Mouse (Mus musculus): ENCODE results near the gene Itgae.
A peak's percentile ranks its signal among the peaks of the same experiment; 100 is the strongest.
"Not testable (repeated sequence)": the region's sequence is repeated elsewhere in the genome, so short reads cannot be mapped to it uniquely, and the experiment has no call there.

Itgae gene

GRCm38 (mm10) chr11:73094231-73094995, 4.0 kb downstream of the Itgae start:
- DNase-seq, result no peak

GRCm38 (mm10) chr11:73098860-73099259, 8.5 kb downstream of the Itgae start:
- DNase-seq, result no peak

GRCm38 (mm10) chr11:73099976-73100750, 9.8 kb downstream of the Itgae start:
- no peak for DNase-seq

DNA sequence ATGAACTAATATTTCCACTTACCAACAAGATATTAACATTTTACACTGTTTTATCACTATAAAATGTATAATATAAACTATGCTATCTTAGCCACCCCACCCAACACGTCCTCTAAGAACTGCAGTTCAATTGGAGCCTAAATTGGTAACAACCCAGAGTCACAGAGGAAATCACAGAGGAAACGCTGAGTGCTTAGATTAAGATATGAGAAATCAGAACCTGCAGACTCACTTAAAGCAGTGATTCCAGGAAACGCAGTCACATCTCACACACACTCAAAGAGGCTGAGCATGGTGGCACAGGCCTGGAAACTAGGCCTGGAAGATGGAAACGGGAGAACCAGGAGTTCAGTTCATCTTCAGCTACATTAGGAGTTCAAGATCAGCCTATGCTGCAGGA, 10.9 kb downstream of the Itgae start:
- no peak for DNase-seq

DNA sequence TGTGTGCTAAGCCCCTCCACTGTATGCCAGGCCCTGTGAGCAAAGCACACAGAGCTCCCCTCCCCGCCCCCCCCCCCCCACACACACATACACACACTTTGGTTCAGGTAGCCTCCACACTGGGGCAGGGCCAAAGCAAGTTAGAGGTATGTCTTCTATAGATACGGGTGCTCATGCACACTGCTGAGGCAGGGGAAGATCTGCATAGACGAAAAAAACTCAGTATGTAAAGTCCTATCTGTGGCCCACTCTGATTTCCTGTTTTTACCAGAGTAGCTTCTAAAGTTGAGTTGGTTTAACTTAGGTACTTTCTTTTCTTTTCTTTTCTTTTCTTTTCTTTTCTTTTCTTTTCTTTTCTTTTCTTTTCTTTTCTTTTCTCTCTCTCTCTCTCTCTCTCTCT, 14.9 kb downstream of the Itgae start:
- DNase-seq, result no peak

DNA sequence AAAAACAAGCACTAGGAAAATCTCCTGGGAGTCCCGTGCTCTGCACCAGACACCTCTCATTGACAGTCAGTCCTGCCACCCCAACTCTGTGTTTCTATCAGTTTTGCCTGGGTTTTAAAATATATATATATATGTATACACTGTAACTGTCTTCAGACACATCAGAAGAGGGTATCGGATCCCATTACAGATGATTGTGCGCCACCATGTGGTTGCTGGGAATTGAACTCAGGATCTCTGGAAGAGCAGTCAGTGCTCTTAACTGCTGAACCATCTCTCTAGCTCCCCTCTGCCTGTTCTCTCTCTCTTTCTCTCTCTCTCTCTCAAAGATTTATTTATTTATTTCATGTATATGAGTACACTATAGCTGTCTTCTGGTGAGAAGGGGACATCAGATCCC, 17.0 kb downstream of the Itgae start:
- not testable (repeated sequence) for DNase-seq

DNA sequence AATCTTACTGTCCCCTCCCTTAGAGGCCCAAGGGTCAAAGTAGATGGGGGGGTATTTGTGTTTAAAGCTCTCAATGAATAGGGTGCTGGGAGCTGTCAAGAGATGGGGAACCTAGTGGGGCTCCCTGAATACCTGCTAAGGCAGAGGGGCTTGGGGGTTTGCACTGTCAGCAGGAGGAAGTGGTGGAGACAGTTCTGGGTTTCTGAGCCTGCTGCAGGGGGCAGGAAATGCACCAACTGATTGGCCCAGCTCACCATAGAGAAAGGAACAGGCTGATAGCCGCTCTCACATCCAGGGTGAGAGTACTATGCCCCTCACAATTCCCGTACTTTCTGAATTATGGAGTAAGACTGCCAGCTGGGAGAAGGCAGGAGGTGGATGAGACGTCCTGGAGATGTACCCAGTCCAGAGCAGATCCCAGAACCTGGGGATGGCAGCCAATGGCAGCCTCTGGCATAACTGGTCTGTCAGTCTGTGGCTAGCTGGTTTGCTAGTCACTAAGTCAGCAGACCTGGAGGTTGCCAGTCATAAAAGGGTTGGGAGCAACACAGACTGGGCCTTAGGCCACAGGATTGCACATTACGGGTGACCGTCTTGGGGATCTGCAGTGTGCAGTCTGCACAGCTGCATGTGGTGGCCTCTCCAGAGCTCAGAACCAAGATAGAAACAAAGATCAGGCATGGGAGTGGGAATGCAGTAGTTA, 18.0 kb downstream of the Itgae start:
- DNase-seq, result no peak

DNA sequence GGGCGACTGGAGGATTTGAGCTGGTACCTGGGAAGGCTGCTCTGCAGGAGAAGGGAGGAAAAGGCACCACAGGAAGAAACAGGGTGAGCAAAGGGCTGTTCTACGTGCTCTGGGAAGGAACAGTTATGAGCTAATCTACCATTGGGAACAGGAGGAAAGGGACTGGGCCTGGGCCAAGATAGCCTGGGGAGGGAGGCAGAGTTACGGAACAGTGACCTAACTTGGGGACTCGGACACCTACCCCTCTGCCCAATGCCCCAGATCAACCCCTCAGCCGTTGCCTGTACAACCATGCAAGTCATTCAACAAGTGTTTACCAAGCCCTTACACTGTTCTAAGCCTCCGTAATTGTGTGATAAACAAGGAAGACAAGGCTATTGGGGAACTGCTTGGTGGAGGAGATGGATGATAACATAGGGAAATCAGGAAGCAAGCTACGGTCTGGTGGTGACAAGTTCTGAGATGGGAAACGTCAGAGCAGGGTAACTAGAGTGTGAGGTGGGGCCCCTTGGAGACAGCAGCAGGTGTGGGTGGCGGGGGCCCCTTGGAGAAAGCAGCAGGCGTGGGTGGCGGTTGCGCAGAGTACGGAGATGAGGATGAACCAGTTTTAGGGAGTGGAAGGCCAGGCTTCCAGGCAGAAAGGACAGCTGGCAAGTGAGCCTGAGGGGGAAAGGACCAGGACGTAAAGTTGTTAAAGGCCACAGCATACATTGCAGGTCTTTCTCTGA, 18.7 kb downstream of the Itgae start:
- DNase-seq, result no peak

DNA sequence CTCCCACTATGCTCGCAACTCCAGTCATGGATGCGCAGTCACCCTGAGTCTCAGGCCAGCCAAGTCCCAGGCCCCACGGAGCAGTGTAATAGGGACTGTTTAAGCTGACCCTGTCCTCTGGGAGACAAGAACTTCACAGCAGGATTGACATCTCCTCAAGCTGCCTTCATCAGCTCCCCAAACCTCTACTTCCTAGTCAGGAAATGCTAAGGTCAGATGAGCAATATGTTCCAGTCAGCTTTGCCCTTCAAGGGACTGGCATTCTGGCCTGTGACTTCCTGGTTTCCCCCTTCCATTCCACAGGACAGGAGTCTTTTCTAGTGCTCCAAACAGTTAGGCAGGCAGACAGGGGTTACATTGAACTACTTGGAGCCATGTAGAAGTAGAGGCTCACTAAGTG, 19.6 kb downstream of the Itgae start:
- DNase-seq, result no peak

GRCm38 (mm10) chr11:73111414-73111813, 21.0 kb downstream of the Itgae start:
- DNase-seq, result no peak

- no peak for DNase-seq
Measured at GRCm38 (mm10) chr11:73126495-73126894, 36.1 kb downstream of the Itgae start.

DNA sequence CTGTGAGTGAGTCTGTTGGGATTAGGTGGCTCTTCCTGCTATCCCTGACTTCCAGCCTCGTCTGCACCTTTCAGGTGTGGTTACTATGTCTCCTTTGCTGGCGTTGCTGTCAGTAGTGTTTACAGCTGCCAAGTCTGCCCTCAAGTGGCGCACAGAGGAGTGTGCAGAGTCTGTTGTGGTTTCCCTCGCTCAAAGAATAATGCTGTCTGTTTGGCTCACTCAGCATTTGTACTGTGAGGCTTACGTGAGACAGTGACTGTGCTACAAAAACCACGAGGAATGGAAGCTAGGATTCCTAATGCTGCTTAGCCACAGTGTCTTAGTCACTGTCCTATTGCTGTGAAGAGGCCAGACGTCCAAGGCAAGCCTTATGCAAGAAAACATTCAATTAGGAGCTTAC, 40.6 kb downstream of the Itgae start:
- no peak for DNase-seq

GRCm38 (mm10) chr11:73132999-73133398, 42.6 kb downstream of the Itgae start:
- no peak for DNase-seq

- no peak for DNase-seq
Measured at GRCm38 (mm10) chr11:73134222-73134621, 43.8 kb downstream of the Itgae start.

GRCm38 (mm10) chr11:73136587-73136986, 46.2 kb downstream of the Itgae start:
- no peak for DNase-seq

DNA sequence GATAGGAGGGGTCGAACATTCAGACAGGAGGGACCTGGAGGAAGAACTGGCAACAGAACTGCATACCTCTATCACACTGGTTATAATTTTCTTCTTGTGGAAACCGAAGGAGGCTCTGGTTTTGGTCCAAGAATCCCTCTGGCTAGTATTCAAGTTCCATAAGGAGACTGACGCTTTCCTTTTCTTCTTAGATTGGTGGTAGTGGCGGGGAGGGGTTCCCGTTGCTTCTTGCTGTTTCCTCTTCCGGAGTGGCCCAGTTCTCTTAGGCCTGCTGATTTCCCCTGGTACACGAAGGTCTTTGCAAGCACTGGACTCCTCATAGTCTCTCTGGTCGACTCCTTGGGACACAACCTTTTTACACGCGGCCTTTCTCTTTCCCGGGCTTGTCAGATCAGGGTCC, 46.7 kb downstream of the Itgae start:
- peak; percentile 22 for DNase-seq

- peak; percentile 94 for DNase-seq
Measured at GRCm38 (mm10) chr11:73137591-73138501, 47.5 kb downstream of the Itgae start, which contains the start of gene Haspin. Gene Haspin, minus strand, starts transcription at chr11:73138294.

GRCm38 (mm10) chr11:73144261-73144681, 53.9 kb downstream of the Itgae start:
- DNase-seq, result no peak

DNA sequence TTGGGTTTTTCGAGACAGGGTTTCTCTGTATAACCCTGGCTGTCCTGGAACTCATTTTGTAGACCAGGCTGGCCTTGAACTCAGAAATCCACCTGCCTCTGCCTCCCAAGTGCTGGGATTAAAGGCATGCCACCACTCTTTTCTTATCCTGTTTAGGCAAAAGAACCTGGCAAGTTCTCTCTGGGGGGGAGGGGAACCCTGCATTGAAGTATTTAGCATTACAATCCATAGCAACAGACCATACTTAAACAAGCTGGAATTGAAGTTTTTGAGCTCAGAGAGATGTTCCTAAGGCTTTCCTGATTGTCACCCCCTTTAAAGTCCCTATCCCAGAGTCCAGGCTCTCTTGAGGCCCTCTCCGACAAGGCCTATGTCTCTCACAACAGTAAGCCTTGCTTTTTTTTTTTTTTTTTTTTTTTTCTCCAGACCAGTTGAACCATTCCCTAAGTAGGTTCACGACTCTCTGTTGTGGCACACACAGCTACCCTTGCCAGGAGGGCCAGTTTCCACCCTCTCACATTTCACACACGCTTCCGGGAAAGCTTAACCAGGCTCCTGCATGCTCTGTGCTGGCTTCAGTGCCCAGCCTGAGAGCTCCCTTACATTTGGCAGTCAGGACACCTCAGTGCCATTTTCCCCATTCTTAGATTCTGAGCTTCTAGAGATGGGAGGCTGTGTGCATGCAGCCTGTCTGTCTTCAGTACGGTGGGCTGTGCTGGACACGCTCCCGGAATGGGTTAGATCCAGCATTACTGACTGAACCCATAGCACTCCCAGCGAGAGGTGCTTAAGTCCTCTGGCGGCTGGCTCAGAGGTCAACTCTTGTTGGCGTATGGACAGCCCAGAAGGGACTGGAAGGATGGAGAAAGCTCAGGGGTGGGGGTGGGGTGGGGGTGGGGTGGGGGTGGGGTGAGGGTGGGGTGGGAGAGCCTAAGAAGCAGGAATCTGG, 55.9 kb downstream of the Itgae start:
- no peak for DNase-seq

GRCm38 (mm10) chr11:73146975-73147365, 56.6 kb downstream of the Itgae start:
- DNase-seq, result no peak

GRCm38 (mm10) chr11:73148209-73148608, 57.8 kb downstream of the Itgae start:
- DNase-seq, result no peak
